In genomic region chr4:82543398-82543740, GRCm38 (mm10) we compare ENCODE assay signal across 14 mouse cellular contexts.
"Had no signal": no experiment of that assay in that cellular context is flagged by ENCODE, and none has a peak within 500 bp of the region (broad histone marks: within the 10 kb centered on the region; RNA-seq: fewer than 3 reads in every experiment).

No protein-coding gene starts in this region.

- H3K9me3 ChIP-seq: kidney, embryonic 15.5 days; limb, embryonic 15.5 days; liver, embryonic 12.5 days; midbrain, embryonic 10.5 days; neural tube, embryonic 13.5 days had no signal

- H3K4me2 ChIP-seq: kidney, embryonic 15.5 days; limb, embryonic 15.5 days; liver, embryonic 12.5 days; lung, embryonic 14.5 days; neural tube, embryonic 13.5 days had no signal

- DNase-seq: kidney, postnatal 14 days; layer of hippocampus, postnatal 36 days; lung, embryonic 14.5 days; lung, postnatal 10 days; lung, postnatal 4 days; right cerebral cortex, postnatal 25 days; thymus, postnatal 14 days had no signal

- H3K36me3 ChIP-seq: kidney, embryonic 15.5 days; limb, embryonic 15.5 days; liver, embryonic 12.5 days; midbrain, embryonic 10.5 days; neural tube, embryonic 13.5 days had no signal

- H3K4me3 ChIP-seq: kidney, embryonic 15.5 days; limb, embryonic 15.5 days; liver, embryonic 12.5 days; midbrain, embryonic 10.5 days; neural tube, embryonic 13.5 days had no signal

- H3K27ac ChIP-seq: kidney, embryonic 15.5 days; liver, embryonic 12.5 days; midbrain, embryonic 10.5 days; neural tube, embryonic 13.5 days; stomach, postnatal 0 days had no signal

- ATAC-seq: liver, embryonic 12.5 days; midbrain, embryonic 16.5 days had no signal

- H3K27me3 ChIP-seq: limb, embryonic 15.5 days had no signal

- H3K9ac ChIP-seq: kidney, embryonic 15.5 days; limb, embryonic 15.5 days; liver, embryonic 12.5 days; lung, embryonic 14.5 days; neural tube, embryonic 13.5 days had no signal
